Mouse (Mus musculus) B cell, adult 2 months (primary cell): ENCODE data around the gene Sncb.
A peak's percentile ranks its signal among the peaks of the same experiment; 100 is the strongest.

ENCODE experiments used
- DNase-seq, 2 experiments: peaks; one replicate each; pipeline ENCODE4 v3.0.0; 2022

Gene Sncb

DNA sequence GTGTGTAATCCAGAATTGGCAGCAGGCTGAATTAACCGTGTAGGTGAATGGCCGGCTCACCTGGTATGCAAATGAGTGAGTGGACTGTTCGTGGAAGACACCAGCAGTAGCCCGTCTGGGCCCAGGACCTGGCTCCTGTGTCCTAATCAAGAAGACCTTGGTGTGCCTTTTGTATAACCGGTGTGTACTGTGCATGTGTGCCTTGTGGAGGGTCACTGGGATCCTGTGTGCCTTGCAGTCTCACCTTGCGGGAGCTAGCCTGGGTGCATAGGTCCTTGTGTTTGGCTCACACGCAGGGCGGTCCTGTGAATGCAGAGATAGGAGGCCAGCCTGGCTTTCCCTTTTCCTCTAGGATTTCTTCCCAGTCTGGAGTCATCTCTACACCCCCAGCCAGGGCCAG lies 18.2 kb downstream of the Sncb start:
- DNase-seq = no peak

GRCm38 (mm10) chr13:54746896-54747295 lies 19.5 kb downstream of the Sncb start:
- no peak for DNase-seq

DNA sequence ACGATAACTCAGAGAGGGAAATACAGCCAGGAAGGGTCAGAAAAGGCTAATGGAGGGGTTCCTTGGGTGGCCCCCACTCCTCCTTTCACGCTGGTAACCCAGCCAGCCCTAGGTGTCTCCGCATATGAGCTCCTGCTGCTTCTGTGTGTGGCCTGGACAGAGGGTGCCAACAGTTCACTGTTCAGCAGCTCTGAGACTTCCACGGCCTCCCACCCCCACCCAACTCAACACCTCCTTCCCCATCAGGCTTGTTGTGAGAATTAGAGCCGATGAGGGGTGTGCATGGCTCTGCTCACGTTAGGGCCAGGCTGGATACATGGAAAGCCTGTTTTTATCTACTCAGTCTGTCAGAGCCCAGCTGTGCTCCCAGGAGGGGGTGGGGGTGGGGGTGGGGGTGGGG lies 20.3 kb downstream of the Sncb start:
- DNase-seq = no peak

- DNase-seq = no peak
Measured at GRCm38 (mm10) chr13:54738213-54738601, 28.2 kb downstream of the Sncb start.

- no peak for DNase-seq
Measured at GRCm38 (mm10) chr13:54737488-54738212, 28.7 kb downstream of the Sncb start.

GRCm38 (mm10) chr13:54736931-54737330 lies 29.5 kb downstream of the Sncb start:
- DNase-seq = no peak

- no peak for DNase-seq
Measured at GRCm38 (mm10) chr13:54726131-54726530, 40.3 kb downstream of the Sncb start.

GRCm38 (mm10) chr13:54723143-54723542 lies 43.3 kb downstream of the Sncb start:
- peak; percentile 10 to 12 for DNase-seq

DNA sequence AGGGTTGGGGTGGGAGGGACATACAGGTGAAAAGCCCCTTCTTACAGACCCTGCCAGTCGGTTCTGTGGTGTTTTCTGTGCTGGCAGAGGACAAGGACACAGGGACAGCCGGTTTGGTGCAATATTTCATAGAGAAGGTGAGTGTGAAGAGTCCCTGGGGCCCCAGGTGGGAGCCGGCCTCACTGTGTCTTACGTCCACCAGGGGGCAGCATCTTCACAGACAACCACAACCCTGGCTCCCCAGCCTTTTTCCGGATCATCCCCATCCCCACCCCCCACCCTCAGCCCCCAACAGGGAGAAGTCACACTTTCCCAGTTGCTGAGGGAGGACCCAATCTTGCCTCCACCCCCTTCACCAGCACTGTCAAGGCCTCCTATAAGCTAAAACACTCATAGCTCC lies 49.5 kb downstream of the Sncb start:
- peak; percentile 76 to 78 for DNase-seq

GRCm38 (mm10) chr13:54714996-54715395 lies 51.4 kb downstream of the Sncb start:
- DNase-seq = no peak

GRCm38 (mm10) chr13:54714393-54714792 lies 52.0 kb downstream of the Sncb start:
- peak; percentile 21 to 29 for DNase-seq

DNA sequence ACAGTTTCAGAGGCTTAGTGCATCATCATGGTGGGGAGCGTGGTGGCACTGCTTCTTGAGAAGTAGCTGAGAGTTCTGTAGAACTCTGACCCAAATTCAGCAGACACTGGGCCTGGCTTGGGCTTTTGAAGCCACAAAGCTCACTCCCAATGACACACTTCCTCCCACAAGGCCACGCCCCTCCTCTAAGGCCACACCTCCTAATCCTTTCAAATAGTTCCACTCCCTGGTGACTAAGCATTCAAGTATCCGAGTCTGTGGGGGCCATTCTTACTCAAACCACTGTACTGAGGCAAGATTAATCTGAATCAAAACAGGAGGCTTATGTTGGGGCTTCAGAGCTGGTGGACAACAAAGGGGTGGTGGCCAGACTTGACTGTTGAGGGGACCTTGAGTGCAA lies 55.5 kb downstream of the Sncb start:
- DNase-seq = no peak
